Mouse (Mus musculus) bone marrow, adult 2 months (tissue): ENCODE results near the gene Arr3.

Source experiments
- CTCF ChIP-seq: fragments of 200-500 bp; IDR thresholded peaks from 2 replicates; pipeline ENCODE4 v1.5.1; 2011; ENCODE audit warnings: low read length, control low read depth; ENCODE audit not compliant: control insufficient read depth, insufficient read depth
- POLR2A ChIP-seq: fragments of 200-500 bp; IDR thresholded peaks from 2 replicates; pipeline ENCODE4 v1.6.1; 2011; ENCODE audit warnings: low read depth, mild to moderate bottlenecking, control low read depth, low read length, borderline replicate concordance; ENCODE audit not compliant: control insufficient read depth

GRCm38 (mm10) chrX:100571951-100572350 is 33.3 kb upstream of the Arr3 start, which contains the start of gene Awat1:
- TF ChIP-seq POLR2A (no peak), CTCF (no peak)
